Mouse (Mus musculus) MEL (cell line): ENCODE measurements around the gene Nup214.

Experiments
- CTCF ChIP-seq, 3 experiments: IDR thresholded peaks in 2 of 3; conservative IDR thresholded peaks in 1 of 3; 2 replicates each; pipeline ENCODE4 v1.5.1; 2011 to 2012; ENCODE audit warnings: low read length in 3 of 3, low read depth in 2 of 3, mild to moderate bottlenecking in 2 of 3, improper control_type of control experiment in 1 of 3, inconsistent platforms in 1 of 3, mixed read lengths in 1 of 3, moderate library complexity in 1 of 3; ENCODE audit not compliant: control insufficient read depth in 1 of 3, insufficient read depth in 1 of 3, poor library complexity in 1 of 3, severe bottlenecking in 1 of 3
- GABPA ChIP-seq: IDR thresholded peaks from 2 replicates; pipeline ENCODE4 v1.6.1; 2012; ENCODE audit warnings: low read depth, mild to moderate bottlenecking, inconsistent platforms, low read length, improper control_type of control experiment, moderate library complexity
- GATA1 ChIP-seq: IDR thresholded peaks from 2 replicates; pipeline ENCODE4 v1.6.1; 2011; ENCODE audit warnings: low read depth, low read length, improper control_type of control experiment
- KAT2A ChIP-seq: conservative IDR thresholded peaks from 2 replicates; pipeline ENCODE4 v1.6.1; 2012; ENCODE audit warnings: low read depth, low read length, improper control_type of control experiment, inconsistent platforms
- POLR2A ChIP-seq, 2 experiments: IDR thresholded peaks; 2 replicates each; pipeline ENCODE4 v1.6.1; 2011 to 2012; ENCODE audit warnings: low read length in 2 of 2, mild to moderate bottlenecking in 2 of 2, control low read depth in 1 of 2, improper control_type of control experiment in 1 of 2, low read depth in 1 of 2, moderate library complexity in 1 of 2; ENCODE audit not compliant: control insufficient read depth in 1 of 2, insufficient read depth in 1 of 2, poor library complexity in 1 of 2
- RCOR1 ChIP-seq: IDR thresholded peaks from 2 replicates; pipeline ENCODE4 v1.6.1; 2012; ENCODE audit warnings: low read depth, mild to moderate bottlenecking, inconsistent platforms, low read length, improper control_type of control experiment
- UBTF ChIP-seq: IDR thresholded peaks from 2 replicates; pipeline ENCODE4 v1.6.1; 2012; ENCODE audit warnings: low read depth, mild to moderate bottlenecking, inconsistent platforms, low read length, improper control_type of control experiment, moderate library complexity, borderline replicate concordance; ENCODE audit not compliant: insufficient read depth
- USF1 ChIP-seq: IDR thresholded peaks from 2 replicates; pipeline ENCODE4 v1.6.1; 2014; ENCODE audit warnings: low read depth, mild to moderate bottlenecking, inconsistent platforms, low read length, improper control_type of control experiment, moderate library complexity
- ZC3H11A ChIP-seq: IDR thresholded peaks from 2 replicates; pipeline ENCODE4 v1.6.1; 2012; ENCODE audit warnings: low read depth, mild to moderate bottlenecking, inconsistent platforms, low read length, improper control_type of control experiment

DNA sequence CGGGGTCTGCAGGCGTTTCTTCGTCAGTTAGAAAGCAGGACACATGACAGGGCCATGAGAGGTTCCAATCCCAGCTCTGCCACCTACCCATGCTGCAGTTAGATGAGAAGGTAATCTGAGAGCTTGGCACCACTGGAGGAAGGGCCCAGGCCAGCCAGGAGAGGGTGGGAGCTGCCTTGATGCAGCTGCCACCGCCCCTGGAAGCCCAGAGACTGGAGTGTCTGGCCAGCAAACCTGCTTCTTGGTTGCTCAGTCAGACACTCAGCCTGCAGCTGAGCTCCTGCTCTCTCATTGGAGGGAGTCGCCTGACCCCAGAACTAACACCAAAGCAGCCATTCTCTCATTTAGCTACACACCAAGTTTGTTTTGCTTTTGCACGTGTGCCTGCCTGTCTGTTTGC lies 71.1 kb downstream of the Nup214 start:
- TF ChIP-seq GATA1 (no peak), POLR2A (IDR thresholded peaks at IDR 0.05; ENCODE audit: control insufficient read depth in 1 of 2, insufficient read depth in 1 of 2, low read depth in 1 of 2, low read length in 2 of 2, poor library complexity in 1 of 2) (no peak), UBTF (no peak), CTCF (IDR thresholded peaks at IDR 0.05 in 2 of 3, conservative IDR thresholded peaks at IDR 0.05 in 1 of 3; ENCODE audit: control insufficient read depth in 1 of 3, insufficient read depth in 1 of 3, low read depth in 2 of 3, low read length in 3 of 3, poor library complexity in 1 of 3, severe bottlenecking in 1 of 3) (no peak), RCOR1 (no peak), USF1 (no peak), KAT2A (no peak), ZC3H11A (no peak), GABPA (no peak)
